ENCODE assay signal across 31 mouse cellular contexts in the genomic region with DNA sequence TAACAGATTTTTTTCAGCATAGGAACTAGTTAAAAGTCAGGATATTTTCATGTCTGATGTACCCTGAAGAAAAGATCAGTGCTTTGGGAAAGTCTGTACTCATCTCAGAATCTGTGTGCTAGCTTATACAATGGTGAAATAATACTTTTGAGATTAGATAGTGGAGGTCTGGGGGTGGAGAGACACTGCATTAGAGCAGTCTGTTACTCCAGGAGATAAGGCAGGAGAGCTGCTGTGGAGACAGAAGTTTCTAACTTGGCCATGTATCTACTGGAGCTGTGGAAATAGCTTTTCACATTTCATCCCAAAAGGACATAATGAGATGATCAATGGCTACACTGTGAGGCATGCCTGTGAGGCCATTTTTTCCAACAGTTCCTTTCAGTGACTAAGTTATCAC. TPM values are rescaled to one million over a fixed set of nuclear protein-coding genes. Genes with fewer than 3 reads are reported as not detected.
"Had no signal": no experiment of that assay in that cellular context is flagged by ENCODE, and none has a peak within 500 bp of the region (broad histone marks: within the 10 kb centered on the region; RNA-seq: fewer than 3 reads in every experiment).

No protein-coding gene starts in this region.

- H3K36me3 ChIP-seq: heart, embryonic 12.5 days; hindbrain, embryonic 10.5 days; hindbrain, embryonic 12.5 days; intestine, embryonic 15.5 days; kidney, embryonic 15.5 days; limb, embryonic 13.5 days; limb, embryonic 15.5 days; liver, embryonic 12.5 days had no signal

- H3K4me1 ChIP-seq: heart, embryonic 12.5 days; hindbrain, embryonic 10.5 days; hindbrain, embryonic 12.5 days; intestine, embryonic 15.5 days; kidney, embryonic 15.5 days; limb, embryonic 13.5 days; limb, embryonic 15.5 days; liver, embryonic 12.5 days had no signal

- H3K9ac ChIP-seq: heart, embryonic 12.5 days; hindbrain, embryonic 12.5 days; hindbrain, embryonic 14.5 days; intestine, embryonic 15.5 days; kidney, embryonic 15.5 days; limb, embryonic 13.5 days; limb, embryonic 15.5 days; liver, embryonic 12.5 days; liver, embryonic 14.5 days had no signal

- H3K4me3 ChIP-seq: gastrocnemius, adult 2 months; heart, adult 2 months; heart, embryonic 12.5 days; hindbrain, embryonic 10.5 days; hindbrain, embryonic 12.5 days; intestine, embryonic 15.5 days; kidney, embryonic 15.5 days; limb, embryonic 13.5 days; limb, embryonic 15.5 days; liver, embryonic 12.5 days had no signal

- H3K27me3 ChIP-seq: heart, embryonic 12.5 days; hindbrain, embryonic 12.5 days; intestine, embryonic 15.5 days; kidney, embryonic 15.5 days; limb, embryonic 13.5 days; limb, embryonic 15.5 days; liver, embryonic 12.5 days had no signal

- ATAC-seq: hindbrain, embryonic 16.5 days; inflammation-experienced regulatory T-cells, adult 6 months; intestine, embryonic 15.5 days; liver, embryonic 12.5 days had no signal

- DNase-seq: gastrocnemius, adult 2 months; gastrocnemius, postnatal 10 days; gastrocnemius, postnatal 25 days; heart, adult 2 months; heart, postnatal 10 days; heart, postnatal 4 days; kidney, adult 11 months; kidney, adult 2 months; kidney, adult 9 months; kidney, postnatal 14 days; kidney, postnatal 36 days; layer of hippocampus, adult 9-11 months; layer of hippocampus, postnatal 36 days; left cerebral cortex, postnatal 4 days had no signal

- H3K27ac ChIP-seq: gastrocnemius, adult 2 months; heart, adult 2 months; hindbrain, embryonic 10.5 days; hindbrain, embryonic 12.5 days; hindbrain, embryonic 14.5 days; intestine, embryonic 15.5 days; kidney, embryonic 15.5 days; kidney, postnatal 0 days; limb, embryonic 13.5 days; limb, embryonic 15.5 days; liver, embryonic 12.5 days; liver, embryonic 14.5 days had no signal

- H3K9me3 ChIP-seq: intestine, embryonic 15.5 days; limb, embryonic 15.5 days; liver, embryonic 12.5 days had no signal

- H3K4me2 ChIP-seq: heart, embryonic 12.5 days; hindbrain, embryonic 12.5 days; hindbrain, embryonic 14.5 days; intestine, embryonic 15.5 days; kidney, embryonic 15.5 days; limb, embryonic 13.5 days; limb, embryonic 15.5 days; liver, embryonic 12.5 days had no signal

RNA-seq across cellular contexts. Expression of gene 4930524B15Rik, which starts 17.9 kb away (rescaled TPM):
- polyA plus RNA-seq: heart, adult 2 months; heart, embryonic 14.5 days; heart, embryonic 16.5 days; inflammation-experienced regulatory T-cells, adult 6 months; intestine, embryonic 15.5 days; kidney, adult 2 months; large intestine, adult 2 months; limb, embryonic 15.5 days; liver, adult 2 months; liver, embryonic 12.5 days; liver, embryonic 14.5 days had no signal
